Mouse (Mus musculus) left cerebral cortex, adult 2 months (tissue): Measurements from ENCODE around the gene Slc38a6. TPM values are rescaled to one million over a fixed set of nuclear protein-coding genes. Genes with fewer than 3 reads are reported as not detected.

Experiments
- DNase-seq, 2 experiments: peaks; one replicate each; pipeline ENCODE4 v3.0.0; 2021 to 2022; ENCODE audit warnings: low spot score in 2 of 2, mixed read lengths in 1 of 2; ENCODE audit errors: extremely low spot score in 1 of 2
- H3K27ac ChIP-seq: fragments of 200-600 bp; 2 replicates; pipeline ENCODE4 v1.8.1; 2022
- H3K4me3 ChIP-seq: fragments of 200-600 bp; 2 replicates; pipeline ENCODE4 v1.8.1; 2022
- CTCF ChIP-seq: fragments of 200-600 bp; IDR thresholded peaks from 2 replicates; pipeline ENCODE4 v1.8.1; 2022; ENCODE audit warnings: antibody characterized with exemption, mild to moderate bottlenecking, moderate library complexity
- intact Hi-C: fragments of 180-260 bp; cut with DNase I; formaldehyde crosslinking; loops from one replicate; pipeline ENCODE4 v1.15.1; 2025
- long read RNA-seq, 2 experiments: library from polyadenylated mRNA; stranded (forward); transcript quantifications; one replicate each; pipeline ENCODE4 v2.0.0; 2021; ENCODE audit warnings: borderline mapping rate in 2 of 2
- total RNA-seq, 2 experiments: library from RNA; stranded (reverse); gene quantifications; 2 replicates each; pipeline ENCODE4 v1.2.3; 2021

The Slc38a6 gene
- 10 to 100 TPM; 13.7 to 18.6 TPM for total RNA-seq
- long read RNA-seq, experiment 1, partial matches to known transcripts = 1 of 1 reads
- long read RNA-seq, experiment 1, other reads (novel, unspliced or antisense) = 0 of 1 reads
- long read RNA-seq, experiment 2 = 0 reads

- DNase-seq = peak; percentile 91 to 92
- intact Hi-C loops = loop anchor here (2.0 to 10.0 kb wide), 4 partner anchors 164 to 262 kb away; partner anchors contain the start of gene Mnat1
- Histone ChIP-seq H3K27ac (peak within 1 kb of the TSS; percentile 85), H3K4me3 (peak within 1 kb of the TSS; percentile 83)
- TF ChIP-seq CTCF = no peak; the same call in 1 of the 2 replicates
Observed at GRCm38 (mm10) chr12:73286287-73287092, at the start of gene Slc38a6, which contains the start of gene Trmt5. Slc38a6 (plus strand) TSS chr12:73286779. Trmt5 (minus strand) TSS chr12:73286710.

- intact Hi-C loops = no loop called here
- H3K27ac ChIP-seq = peak overlapping the region; percentile 22; the same call in 1 of the 2 replicates
- DNase-seq = peak; percentile 24
Observed at GRCm38 (mm10) chr12:73241960-73242359, 44.6 kb upstream of the Slc38a6 start.

GRCm38 (mm10) chr12:73245687-73246086 lies 40.9 kb upstream of the Slc38a6 start:
- no peak for DNase-seq
- no peak for TF ChIP-seq CTCF
- Histone ChIP-seq H3K4me3 (no peak overlapping the region), H3K27ac (no peak overlapping the region)
- intact Hi-C loops = no loop called here

More at GRCm38 (mm10) chr12:73241960-73242359, 44.6 kb upstream of the Slc38a6 start:
- no peak overlapping the region for H3K4me3 ChIP-seq
- no peak for TF ChIP-seq CTCF

- DNase-seq = no peak
- TF ChIP-seq CTCF = no peak
Observed at GRCm38 (mm10) chr12:73255006-73255405, 31.6 kb upstream of the Slc38a6 start.

GRCm38 (mm10) chr12:73259269-73259668 lies 27.3 kb upstream of the Slc38a6 start:
- intact Hi-C loops = no loop called here
- Histone ChIP-seq H3K4me3 (no peak overlapping the region), H3K27ac (no peak overlapping the region)
- DNase-seq = no peak
- TF ChIP-seq CTCF = no peak

More at GRCm38 (mm10) chr12:73255006-73255405, 31.6 kb upstream of the Slc38a6 start:
- Histone ChIP-seq H3K4me3 (no peak overlapping the region), H3K27ac (no peak overlapping the region)
- intact Hi-C loops = no loop called here

- H3K27ac ChIP-seq = no peak overlapping the region
- no peak for DNase-seq
- H3K4me3 ChIP-seq = no peak overlapping the region
- intact Hi-C loops = no loop called here
- TF ChIP-seq CTCF = no peak
Observed at GRCm38 (mm10) chr12:73260339-73260738, 26.2 kb upstream of the Slc38a6 start.

- no peak overlapping the region for H3K4me3 ChIP-seq
- no peak for DNase-seq
- intact Hi-C loops = no loop called here
- no peak overlapping the region for H3K27ac ChIP-seq
- no peak for TF ChIP-seq CTCF
Observed at GRCm38 (mm10) chr12:73265381-73265978, 21.1 kb upstream of the Slc38a6 start.

- intact Hi-C loops = no loop called here
- H3K27ac ChIP-seq = no peak overlapping the region
Observed at GRCm38 (mm10) chr12:73266597-73266996, 20.0 kb upstream of the Slc38a6 start.

GRCm38 (mm10) chr12:73268497-73268896 lies 18.1 kb upstream of the Slc38a6 start:
- no peak overlapping the region for H3K27ac ChIP-seq
- no peak overlapping the region for H3K4me3 ChIP-seq
- TF ChIP-seq CTCF = no peak
- intact Hi-C loops = no loop called here
- no peak for DNase-seq

More at GRCm38 (mm10) chr12:73266597-73266996, 20.0 kb upstream of the Slc38a6 start:
- no peak for DNase-seq
- TF ChIP-seq CTCF = no peak
- H3K4me3 ChIP-seq = no peak overlapping the region

- DNase-seq = no peak
- no peak for TF ChIP-seq CTCF
- Histone ChIP-seq H3K4me3 (no peak overlapping the region), H3K27ac (no peak overlapping the region)
- intact Hi-C loops = no loop called here
Observed at GRCm38 (mm10) chr12:73269531-73269930, 17.0 kb upstream of the Slc38a6 start.

- no peak overlapping the region for H3K4me3 ChIP-seq
- intact Hi-C loops = no loop called here
- H3K27ac ChIP-seq = no peak overlapping the region
- no peak for TF ChIP-seq CTCF
- DNase-seq = no peak
Observed at GRCm38 (mm10) chr12:73269933-73270332, 16.6 kb upstream of the Slc38a6 start.

- Histone ChIP-seq H3K4me3 (no peak overlapping the region), H3K27ac (no peak overlapping the region)
- intact Hi-C loops = no loop called here
- no peak for DNase-seq
- TF ChIP-seq CTCF = no peak
Observed at GRCm38 (mm10) chr12:73274921-73275320, 11.7 kb upstream of the Slc38a6 start.
